Mouse (Mus musculus) liver, embryonic 14.5 days (tissue): ENCODE results near the gene Gpr157. TPM values are rescaled to one million over a fixed set of nuclear protein-coding genes. Genes with fewer than 3 reads are reported as not detected.

ENCODE experiments used
- ATAC-seq: fragments of 200-750 bp; cut with Nextera tagmentation; 2 replicates; pipeline ENCODE4 v1.8.0; 2017; ENCODE audit warnings: moderate number of reproducible peaks, mild to moderate bottlenecking, moderate library complexity; ENCODE audit not compliant: insufficient read depth
- DNase-seq, 3 experiments: peaks; one replicate each; pipeline ENCODE4 v3.0.0-alpha.2; 2012 to 2013; ENCODE audit warnings: low read depth in 3 of 3, low spot score in 3 of 3
- H3K27ac ChIP-seq: fragments of 300-500 bp; sonication (generic); 2 replicates; pipeline ENCODE4 v1.5.1; 2014; ENCODE audit warnings: moderate library complexity, mild to moderate bottlenecking, control low read depth, inconsistent platforms
- H3K27me3 ChIP-seq: fragments of 300-500 bp; sonication (generic); 2 replicates; pipeline ENCODE4 v1.6.1; 2014; ENCODE audit warnings: mild to moderate bottlenecking, low read length, moderate library complexity; ENCODE audit not compliant: control insufficient read depth, insufficient read depth
- H3K36me3 ChIP-seq: fragments of 300-500 bp; sonication (generic); replicated peaks from 2 replicates; pipeline ENCODE4 v1.6.1; 2014; ENCODE audit warnings: low read depth; ENCODE audit not compliant: control insufficient read depth, insufficient read depth
- H3K4me1 ChIP-seq, 2 experiments: fragments of 200-500 bp in 1 of 2; fragments of 300-500 bp in 1 of 2; sonication (generic) in 1 of 2; replicated peaks; 2 replicates each; pipeline ENCODE4 v1.6.1; 2012 to 2014; ENCODE audit warnings: antibody characterized with exemption in 1 of 2, inconsistent platforms in 1 of 2, low read length in 1 of 2; ENCODE audit not compliant: control insufficient read depth in 2 of 2, insufficient read depth in 2 of 2
- H3K4me2 ChIP-seq: fragments of 300-500 bp; sonication (generic); 2 replicates; pipeline ENCODE4 v1.6.1; 2014; ENCODE audit warnings: low read depth, mild to moderate bottlenecking, control low read depth, moderate library complexity
- H3K4me3 ChIP-seq, 2 experiments: fragments of 200-500 bp in 1 of 2; fragments of 300-500 bp in 1 of 2; sonication (generic) in 1 of 2; 2 replicates each; pipeline ENCODE4 v1.5.1; 2012 to 2014; ENCODE audit warnings: low read depth in 2 of 2, low read length in 2 of 2, mild to moderate bottlenecking in 2 of 2, control low read depth in 1 of 2, inconsistent platforms in 1 of 2, moderate library complexity in 1 of 2; ENCODE audit not compliant: insufficient read depth in 1 of 2
- H3K9ac ChIP-seq: fragments of 300-500 bp; sonication (generic); replicated peaks from 2 replicates; pipeline ENCODE4 v1.6.1; 2014; ENCODE audit warnings: mild to moderate bottlenecking, control low read depth, moderate library complexity
- H3K9me3 ChIP-seq: fragments of 300-500 bp; sonication (generic); 2 replicates; pipeline ENCODE4 v1.6.1; 2016; ENCODE audit warnings: low read length, mixed read lengths; ENCODE audit not compliant: control insufficient read depth
- CTCF ChIP-seq: IDR thresholded peaks from 2 replicates; pipeline ENCODE4 v1.5.1; 2016; ENCODE audit warnings: antibody characterized with exemption, low read depth, control low read depth
- EP300 ChIP-seq: IDR thresholded peaks from 2 replicates; pipeline ENCODE4 v1.6.1; 2016; ENCODE audit warnings: antibody characterized with exemption, low read depth
- WGBS: fragments of 180-500 bp; shearing (Covaris S2); extraction: QIAGEN DNeasy Blood & Tissue Kit; methylation state at CpG from one replicate; pipeline ENCODE4 v1.1.7; 2014; ENCODE audit not compliant: insufficient replicate concordance; 5-methylcytosine and 5-hydroxymethylcytosine counted together
- polyA plus RNA-seq, 2 experiments: library from polyadenylated mRNA; depleted of rRNA in 1 of 2; stranded (reverse) in 1 of 2; unstranded in 1 of 2; fragments of >200 nt; fragmentation: Nextera tagmentation in 1 of 2; extraction: Ambion mirVana in 1 of 2; gene quantifications; 2 replicates each; pipeline versions ENCODE4 v1.2.1 to v1.2.3; 2012 to 2014

Gene Gpr157
- polyA plus RNA-seq, 2 experiments = 0.05 to 0.25 TPM

DNA sequence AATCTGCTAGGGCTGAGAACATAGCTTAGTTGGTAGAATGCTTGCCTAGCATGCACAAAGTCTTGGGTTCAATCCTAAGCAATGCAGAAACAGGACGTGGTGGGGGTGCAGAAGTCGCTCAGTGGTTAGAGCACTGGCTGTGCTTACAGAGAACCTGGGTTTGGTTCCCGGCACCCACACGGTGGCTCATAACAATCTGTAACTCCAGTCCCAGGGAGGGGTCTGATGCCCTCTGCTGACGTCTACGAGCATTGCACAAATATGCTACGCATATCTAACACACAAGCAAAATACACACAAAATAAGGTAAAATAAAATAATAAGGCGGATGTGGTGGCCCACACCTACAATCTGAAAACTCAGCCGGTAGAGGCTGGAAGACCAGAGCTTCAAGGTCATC lies 43.6 kb upstream of the Gpr157 start:
- H3K27me3 ChIP-seq = peaks cover 13% of the 10 kb centered on the region
- DNase-seq = no peak

DNA sequence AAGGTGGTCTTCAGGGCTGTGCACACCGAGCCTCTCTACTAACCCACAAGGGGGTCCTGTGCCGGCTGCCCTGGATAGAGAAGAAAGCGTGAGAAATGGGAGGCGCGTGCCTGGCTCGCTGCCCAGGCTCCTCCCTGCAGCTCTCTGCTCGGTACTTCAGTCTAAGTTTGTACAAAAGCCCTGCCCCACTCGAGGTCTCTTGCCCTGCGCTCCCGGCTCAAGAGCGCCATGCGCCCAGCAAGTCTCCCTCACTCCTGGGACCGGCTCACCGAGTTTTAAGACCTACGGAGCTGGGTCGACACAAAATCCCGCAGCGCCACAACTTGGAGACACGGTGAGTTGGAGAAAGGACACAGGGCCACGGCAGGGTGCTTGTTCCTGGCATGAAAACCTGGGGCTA lies 39.1 kb upstream of the Gpr157 start:
- no peaks in the 10 kb centered on the region for H3K9me3 ChIP-seq
- TF ChIP-seq CTCF (no peak), EP300 (no peak)
- no peak overlapping the region for H3K9ac ChIP-seq
- no peaks in the 10 kb centered on the region for H3K4me1 ChIP-seq
- peaks cover 38% of the 10 kb centered on the region for H3K27me3 ChIP-seq
- no peak for DNase-seq
- H3K4me2 ChIP-seq = peak overlapping the region; percentile 42
- H3K36me3 ChIP-seq = no peaks in the 10 kb centered on the region
- ATAC-seq = no peak
- WGBS = under 1% methylated on average over 20 of the region's 20 CpGs
- no peak overlapping the region for H3K27ac ChIP-seq
- peak overlapping the region; percentile 23 to 33 for H3K4me3 ChIP-seq

More for the DNA sequence above, 43.6 kb upstream of the Gpr157 start:
- H3K4me2 ChIP-seq = no peak overlapping the region
- H3K9ac ChIP-seq = no peak overlapping the region
- H3K4me3 ChIP-seq = no peak overlapping the region
- H3K36me3 ChIP-seq = no peaks in the 10 kb centered on the region
- H3K9me3 ChIP-seq = no peaks in the 10 kb centered on the region
- no peak for ATAC-seq
- TF ChIP-seq EP300 (no peak), CTCF (0 out of 2 replicates have a peak, but pooled peaks have one; percentile 9)
- no peak overlapping the region for H3K27ac ChIP-seq
- WGBS = 77% methylated on average over 9 of the region's 9 CpGs
- H3K4me1 ChIP-seq = no peaks in the 10 kb centered on the region

DNA sequence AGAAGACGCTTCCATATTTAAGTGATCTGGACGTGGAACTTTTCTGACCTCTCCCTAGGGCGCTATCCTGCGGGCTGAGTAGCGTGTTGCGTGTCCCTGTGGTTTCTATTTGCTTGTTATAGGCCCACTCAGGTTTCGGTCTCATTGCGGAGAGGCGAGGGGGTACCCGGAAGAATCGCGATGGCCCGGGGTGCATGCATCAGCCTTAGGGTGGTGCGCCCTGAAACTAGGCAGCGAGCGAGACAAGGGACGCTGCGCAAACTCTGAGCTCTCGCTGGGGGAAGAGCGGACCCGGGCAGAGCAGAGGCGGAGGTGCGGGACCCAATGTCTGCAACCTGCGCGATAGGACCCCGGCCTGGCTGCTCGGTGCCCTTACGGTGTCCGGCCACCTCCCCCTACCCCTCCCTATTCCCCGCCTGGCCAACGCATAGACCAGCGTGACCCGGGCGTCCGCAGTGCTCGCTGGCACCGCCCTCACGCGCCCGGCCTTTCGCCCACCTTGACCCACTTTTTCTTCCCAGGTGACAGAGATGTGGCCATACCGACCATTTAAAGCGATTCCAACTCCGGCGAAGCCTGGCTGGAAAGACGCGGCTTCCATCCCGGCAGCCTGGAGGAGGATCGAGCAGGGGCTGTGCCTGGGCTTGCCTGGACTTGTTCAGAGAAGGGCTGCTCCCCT lies 38.5 kb upstream of the Gpr157 start:
- Histone ChIP-seq H3K36me3 (no peaks in the 10 kb centered on the region), H3K9ac (no peak overlapping the region), H3K4me2 (peak overlapping the region; percentile 42), H3K4me1 (no peaks in the 10 kb centered on the region), H3K27ac (no peak overlapping the region), H3K4me3 (peak overlapping the region; percentile 23 to 33), H3K27me3 (peaks cover 38% of the 10 kb centered on the region), H3K9me3 (no peaks in the 10 kb centered on the region)
- DNase-seq (no peak), ATAC-seq (no peak)
- 2% methylated on average over 48 of the region's 49 CpGs for WGBS
- TF ChIP-seq EP300 (no peak), CTCF (no peak)

DNA sequence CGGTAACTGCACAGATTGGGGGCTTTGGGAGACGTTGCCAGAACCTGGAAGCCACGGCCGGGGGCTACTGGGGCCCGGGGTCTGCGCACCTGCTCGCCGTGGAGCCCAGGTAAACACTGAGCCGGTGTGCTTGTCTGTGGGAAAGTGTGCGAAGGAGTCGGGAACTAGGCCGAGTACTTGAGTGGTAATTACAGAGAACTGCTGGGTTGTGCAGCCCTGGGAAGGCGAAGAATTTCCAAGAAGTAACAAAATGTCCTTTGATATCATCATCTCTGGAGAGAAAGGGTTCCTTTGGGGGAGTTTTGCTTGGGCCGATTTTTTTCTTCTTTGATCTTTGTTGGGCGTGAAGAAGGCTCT lies 38.0 kb upstream of the Gpr157 start:
- H3K9me3 ChIP-seq = no peaks in the 10 kb centered on the region
- peak overlapping the region; percentile 42; the same call in 1 of the 2 replicates for H3K4me2 ChIP-seq
- WGBS = 13% methylated on average over 15 of the region's 15 CpGs
- no peak overlapping the region for H3K9ac ChIP-seq
- peaks cover 38% of the 10 kb centered on the region for H3K27me3 ChIP-seq
- TF ChIP-seq CTCF = no peak
- TF ChIP-seq EP300 = no peak
- H3K27ac ChIP-seq = no peak overlapping the region
- DNase-seq (no peak), ATAC-seq (no peak)
- no peaks in the 10 kb centered on the region for H3K36me3 ChIP-seq
- H3K4me3 ChIP-seq = no peak overlapping the region; a peak in 1 of 4 replicates
- H3K4me1 ChIP-seq = no peaks in the 10 kb centered on the region

DNA sequence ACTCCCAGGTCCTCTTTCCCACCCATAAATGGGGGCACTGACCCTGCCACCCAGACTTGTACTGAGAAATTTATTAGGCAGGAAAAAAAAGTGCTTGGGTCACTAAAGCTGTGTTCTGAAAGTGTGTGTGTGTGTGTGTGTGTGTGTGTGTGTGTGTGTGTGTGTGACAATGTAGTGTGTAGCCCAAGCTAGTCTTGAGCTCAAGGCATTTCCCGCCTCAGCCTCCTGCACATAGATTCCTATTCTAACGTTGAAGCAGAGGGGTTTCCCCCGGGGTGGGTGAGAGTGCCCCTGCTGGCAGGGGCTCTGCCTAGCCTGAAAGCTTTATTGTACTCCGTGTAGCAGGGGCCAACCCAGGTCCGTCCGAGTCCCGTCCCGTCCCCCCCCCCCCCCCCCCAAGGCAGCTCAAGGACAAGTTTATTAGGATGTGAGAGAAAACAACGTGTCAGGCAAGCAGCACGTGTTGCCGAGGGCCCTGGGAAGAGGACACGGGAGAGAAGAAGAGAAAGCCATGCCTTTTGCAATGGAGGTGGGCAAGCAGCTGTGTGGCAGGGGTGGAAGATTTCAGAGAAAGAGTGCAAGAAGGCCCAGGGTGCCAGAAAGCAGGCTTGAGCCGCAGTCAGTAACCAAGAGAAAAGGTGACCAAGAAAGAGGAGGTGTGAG lies 37.5 kb upstream of the Gpr157 start:
- H3K27ac ChIP-seq = no peak overlapping the region
- TF ChIP-seq EP300 = no peak
- no peak for TF ChIP-seq CTCF
- no peaks in the 10 kb centered on the region for H3K9me3 ChIP-seq
- H3K4me1 ChIP-seq = no peaks in the 10 kb centered on the region
- H3K36me3 ChIP-seq = no peaks in the 10 kb centered on the region
- ATAC-seq (no peak), DNase-seq (no peak)
- H3K4me2 ChIP-seq = no peak overlapping the region
- no peak overlapping the region for H3K4me3 ChIP-seq
- 11% methylated on average over 13 of the region's 13 CpGs for WGBS
- H3K9ac ChIP-seq = no peak overlapping the region
- peaks cover 38% of the 10 kb centered on the region for H3K27me3 ChIP-seq
